Mouse (Mus musculus): ENCODE data around the gene Tmem240.
"Not testable (repeated sequence)": the region's sequence is repeated elsewhere in the genome, so short reads cannot be mapped to it uniquely, and the experiment has no call there.

Tmem240 gene

GRCm38 (mm10) chr4:155769880-155770512 lies 35.4 kb downstream of the Tmem240 start:
- peak; percentile 93 for DNase-seq (ENCODE audit: low read depth, low spot score)

GRCm38 (mm10) chr4:155770626-155771025 lies 36.0 kb downstream of the Tmem240 start:
- no peak for DNase-seq (ENCODE audit: low read depth, low spot score)

GRCm38 (mm10) chr4:155771706-155772105 lies 37.1 kb downstream of the Tmem240 start:
- DNase-seq (ENCODE audit: low read depth, low spot score), result no peak

DNA sequence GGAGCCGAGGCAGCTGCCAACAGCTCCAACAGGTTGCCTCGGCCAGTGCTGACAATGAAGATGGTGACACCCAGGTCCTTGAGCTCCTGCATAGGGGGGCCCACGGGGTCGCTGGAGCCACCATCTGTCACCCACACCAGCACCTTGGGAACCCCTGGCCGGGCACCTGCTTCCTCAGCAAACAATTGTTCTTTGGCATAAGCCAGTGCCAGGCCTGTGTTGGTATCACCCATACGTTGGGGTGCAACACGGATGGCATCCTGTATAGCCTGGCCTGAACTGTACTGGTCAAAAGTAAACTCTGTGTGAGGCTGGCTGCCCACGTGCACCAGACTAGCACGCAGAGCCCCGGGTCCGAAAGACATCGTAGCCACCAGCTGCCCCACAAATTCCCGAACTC lies 38.2 kb downstream of the Tmem240 start:
- no peak for DNase-seq (ENCODE audit: low read depth, low spot score)

DNA sequence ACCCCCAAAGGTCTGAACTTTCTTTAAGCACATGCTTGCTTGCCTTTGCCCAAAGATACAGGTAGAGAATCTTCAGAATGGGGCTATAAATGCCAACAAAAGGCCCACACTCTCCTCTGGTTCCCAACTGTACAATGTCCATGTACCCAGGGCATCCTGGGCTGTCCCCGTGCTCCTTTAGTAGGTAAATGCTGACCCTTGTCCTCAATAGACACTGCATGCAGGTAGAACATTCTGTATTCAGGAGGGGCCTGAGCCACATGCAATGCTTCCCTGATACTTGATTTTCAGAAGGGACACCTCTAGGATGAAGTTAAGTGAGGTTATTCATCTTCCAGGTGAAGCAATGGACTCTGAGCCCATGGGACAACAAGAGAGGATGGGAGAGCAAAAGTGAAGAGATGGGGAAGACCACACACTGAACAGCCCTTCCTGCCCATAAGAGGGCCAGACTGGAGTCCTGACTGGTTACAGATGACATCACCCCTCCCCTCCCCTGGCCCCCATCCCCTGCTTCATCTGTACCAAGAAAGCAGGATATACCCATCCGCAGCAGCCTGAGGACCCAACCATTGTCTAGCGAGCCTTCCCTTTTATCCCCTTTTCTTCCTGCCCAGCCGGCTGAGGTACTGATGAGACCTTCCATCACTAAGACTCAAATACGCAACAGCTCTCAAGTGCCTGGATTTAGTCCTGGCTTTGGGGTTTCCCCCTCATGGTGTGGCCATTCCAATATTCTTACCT lies 38.9 kb downstream of the Tmem240 start:
- DNase-seq (ENCODE audit: low read depth, low spot score), result no peak

GRCm38 (mm10) chr4:155774280-155774754 lies 39.7 kb downstream of the Tmem240 start, which contains the start of gene Vwa1:
TSS of gene Vwa1 (minus strand) at chr4:155774698.
- peak; percentile 96 for DNase-seq (ENCODE audit: low read depth, low spot score)

DNA sequence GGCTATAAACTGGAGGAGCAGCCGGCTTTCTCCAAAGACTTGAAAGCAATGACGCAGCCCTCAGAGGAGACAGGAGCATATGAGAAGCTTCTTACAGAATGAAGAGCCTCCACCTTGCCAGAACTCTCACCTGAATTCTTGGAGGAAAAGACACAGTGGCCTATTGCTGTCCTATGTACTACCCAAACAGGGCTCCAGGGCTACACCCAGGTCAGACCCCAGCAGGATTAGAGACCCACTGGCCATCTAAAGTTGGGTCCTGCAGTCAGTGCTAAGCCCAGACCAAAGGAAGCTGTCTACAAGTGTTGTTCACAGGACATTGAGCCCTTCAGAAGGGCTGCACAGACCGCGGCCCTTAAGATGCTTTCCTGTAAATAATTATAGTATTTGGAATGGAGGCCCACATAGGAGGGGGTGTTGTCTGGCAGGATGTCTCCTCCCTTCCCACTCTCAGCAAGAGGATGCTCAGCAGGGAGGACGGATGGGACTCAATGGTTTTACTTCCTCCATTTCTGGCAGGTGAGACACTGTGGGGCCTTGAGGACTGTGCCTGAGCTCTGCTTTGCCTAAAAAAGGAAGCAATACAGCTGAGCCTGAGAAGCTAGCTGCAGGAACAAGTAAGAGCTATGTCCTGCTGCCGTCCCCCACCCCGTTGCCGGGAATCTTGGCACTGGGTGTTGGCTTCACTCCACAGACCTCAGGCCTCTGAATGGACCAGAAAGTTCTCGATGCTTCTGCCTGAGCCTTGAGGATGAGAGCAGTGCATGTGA lies 40.6 kb downstream of the Tmem240 start:
- peak; percentile 63 for DNase-seq (ENCODE audit: low read depth, low spot score)

- peak; percentile 56 for DNase-seq (ENCODE audit: low read depth, low spot score)
These were observed 41.3 kb downstream of the Tmem240 start for GRCm38 (mm10) chr4:155775855-155776254.

GRCm38 (mm10) chr4:155776704-155777335 lies 42.2 kb downstream of the Tmem240 start:
- DNase-seq (ENCODE audit: low read depth, low spot score), result peak; percentile 76

- DNase-seq (ENCODE audit: low read depth, low spot score), result no peak
These were observed 43.2 kb downstream of the Tmem240 start for GRCm38 (mm10) chr4:155777816-155778215.

GRCm38 (mm10) chr4:155779498-155779897 lies 44.9 kb downstream of the Tmem240 start:
- DNase-seq (ENCODE audit: low read depth, low spot score), result no peak

- DNase-seq (ENCODE audit: low read depth, low spot score), result peak; percentile 67
These were observed 46.3 kb downstream of the Tmem240 start for GRCm38 (mm10) chr4:155780895-155781294.

DNA sequence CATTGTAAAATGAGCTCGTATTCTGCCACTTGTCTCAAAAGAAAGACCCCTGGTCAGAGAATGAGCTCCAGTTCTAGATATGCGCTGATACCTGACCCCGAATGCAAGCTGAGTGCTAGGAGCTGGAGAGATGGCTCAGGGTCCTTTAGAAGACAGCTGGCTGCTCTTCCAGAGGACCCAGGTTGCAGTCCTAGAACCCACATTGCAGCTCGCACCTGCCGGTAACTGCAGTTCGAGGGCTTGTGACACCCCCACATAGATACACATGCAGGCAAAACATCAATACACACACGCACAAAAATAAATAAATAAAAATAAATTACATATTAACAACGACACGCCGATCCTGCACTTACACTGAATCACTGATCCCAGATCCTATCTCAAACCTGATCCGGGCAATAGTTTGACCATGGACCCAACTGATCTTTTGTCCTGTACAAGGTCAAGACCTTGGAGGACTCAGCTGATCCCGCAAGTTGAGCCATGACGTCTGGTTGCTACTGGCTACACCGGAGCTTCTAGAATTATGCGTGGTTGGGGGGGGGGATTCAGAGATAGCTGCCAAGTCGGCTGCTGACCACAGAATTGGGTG lies 49.0 kb downstream of the Tmem240 start:
- no peak for DNase-seq (ENCODE audit: low read depth, low spot score)

DNA sequence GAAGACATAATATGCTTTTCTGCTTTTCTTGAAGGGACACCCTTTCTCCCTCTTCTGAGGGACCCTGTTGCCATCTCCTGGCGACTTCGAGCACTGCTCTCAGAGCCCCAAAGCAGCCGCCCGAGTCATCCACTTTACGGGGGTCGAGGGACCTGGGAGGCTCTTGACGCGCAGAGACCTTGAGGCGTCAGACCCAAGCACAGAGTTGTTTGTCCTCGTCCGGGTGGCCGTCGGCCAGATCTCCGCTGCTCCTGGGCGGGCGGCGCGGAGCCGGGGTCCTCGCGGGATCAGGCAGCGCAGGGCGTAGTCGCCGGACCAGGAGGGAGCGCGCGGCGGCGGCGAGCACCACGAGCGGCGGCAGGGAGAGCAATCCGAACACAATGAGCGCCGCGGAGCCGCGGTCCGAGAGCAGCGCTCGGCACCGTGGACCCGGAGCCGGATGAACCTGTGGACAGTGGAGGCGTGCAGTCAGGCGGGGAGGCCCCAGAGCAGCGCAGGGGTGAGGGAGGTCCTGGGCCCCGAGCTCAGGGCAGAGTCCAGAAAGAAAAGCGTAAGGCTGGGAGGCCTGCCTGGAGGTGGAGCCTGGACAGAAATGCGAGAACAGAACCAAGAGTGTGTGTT lies 49.6 kb downstream of the Tmem240 start:
- peak; percentile 92 for DNase-seq (ENCODE audit: low read depth, low spot score)

DNA sequence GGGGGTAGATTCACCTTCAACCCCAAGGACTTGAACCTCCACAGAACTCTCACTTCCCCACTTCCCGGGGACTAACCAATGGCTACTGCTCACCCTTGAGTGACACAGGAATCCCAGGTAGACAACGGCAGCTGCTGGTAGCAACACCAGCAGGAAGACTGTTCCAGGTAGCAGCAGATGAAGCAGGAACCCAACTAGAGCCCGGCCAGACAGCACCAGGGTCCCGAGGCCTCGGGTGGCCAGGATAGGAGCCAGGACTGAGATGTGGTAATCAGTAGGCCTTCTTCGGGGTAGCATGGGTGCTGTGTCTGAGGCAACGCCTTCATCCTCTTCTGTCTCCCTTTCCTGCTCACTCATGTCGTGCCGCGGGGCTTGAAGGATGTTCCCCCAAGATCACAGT lies 50.6 kb downstream of the Tmem240 start:
- no peak for DNase-seq (ENCODE audit: low read depth, low spot score)

GRCm38 (mm10) chr4:155785819-155786218 lies 51.2 kb downstream of the Tmem240 start, which contains the start of gene Tmem88b:
TSS of gene Tmem88b (minus strand) at chr4:155785874.
- peak; percentile 88 for DNase-seq (ENCODE audit: low read depth, low spot score)

DNA sequence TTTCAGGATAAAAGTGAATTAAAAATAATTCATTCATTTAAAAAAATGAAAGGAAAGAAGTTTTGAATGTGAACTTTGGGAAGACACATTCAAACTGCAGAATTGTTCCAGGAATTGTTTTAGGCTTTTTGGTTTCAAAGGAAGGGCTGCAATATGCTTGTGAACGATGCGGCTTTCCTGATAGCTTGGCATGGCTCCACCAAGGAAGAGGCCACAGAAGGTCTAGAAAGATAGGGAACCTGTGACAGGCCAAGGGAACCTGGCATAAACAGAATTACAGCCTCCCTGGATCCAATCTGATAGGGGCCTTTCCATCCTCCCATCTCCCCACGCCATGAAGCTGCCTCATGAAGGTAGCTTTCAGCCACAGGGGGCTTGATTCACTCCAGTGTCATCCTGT lies 53.7 kb downstream of the Tmem240 start:
- DNase-seq (ENCODE audit: low read depth, low spot score), result no peak

GRCm38 (mm10) chr4:155788833-155789232 lies 54.2 kb downstream of the Tmem240 start:
- not testable (repeated sequence) for DNase-seq (ENCODE audit: low read depth, low spot score)

- no peak for DNase-seq (ENCODE audit: low read depth, low spot score)
These were observed 55.5 kb downstream of the Tmem240 start, which contains the start of gene Ankrd65 for GRCm38 (mm10) chr4:155790021-155790489. TSS of gene Ankrd65 (plus strand) at chr4:155790439.
